Mouse (Mus musculus) C2C12 (cell line): ENCODE results near the gene Bphl.

Experiments used
- CEBPB ChIP-seq: IDR thresholded peaks from one replicate; pipeline ENCODE4 v1.6.1; 2011; ENCODE audit warnings: low read depth, mild to moderate bottlenecking, control low read depth, moderate library complexity
- CTCF ChIP-seq: IDR thresholded peaks from one replicate; pipeline ENCODE4 v1.5.1; 2011; ENCODE audit not compliant: control insufficient read depth, insufficient read depth, insufficient read length
- USF1 ChIP-seq: IDR thresholded peaks from one replicate; pipeline ENCODE4 v1.6.1; 2011; ENCODE audit warnings: low read depth, mild to moderate bottlenecking, control low read depth, moderate library complexity

GRCm38 (mm10) chr13:34018521-34018920 lies 18.9 kb upstream of the Bphl start:
- TF ChIP-seq CTCF (no peak), CEBPB (no peak), USF1 (no peak)
